Mouse (Mus musculus) limb, embryonic 14.5 days (tissue): Measurements from ENCODE around the gene Lcmt1. TPM values are rescaled to one million over a fixed set of nuclear protein-coding genes. Genes with fewer than 3 reads are reported as not detected.

ENCODE experiments used
- ATAC-seq: fragments of 200-750 bp; cut with Nextera tagmentation; 2 replicates; pipeline ENCODE4 v1.8.0; 2017; ENCODE audit warnings: low read depth, moderate number of reproducible peaks, moderate TSS enrichment; ENCODE audit not compliant: low FRiP score
- DNase-seq: peaks from one replicate; pipeline ENCODE4 v3.0.0-alpha.2; 2015; ENCODE audit warnings: low spot score
- H3K27ac ChIP-seq: fragments of 300-500 bp; sonication (generic); replicated peaks from 2 replicates; pipeline ENCODE4 v1.5.1; 2014; ENCODE audit warnings: low read depth, mild to moderate bottlenecking, low read length, moderate library complexity, mixed read lengths
- H3K27me3 ChIP-seq: fragments of 300-500 bp; sonication (generic); 2 replicates; pipeline ENCODE4 v1.6.1; 2014; ENCODE audit warnings: low read length, mixed read lengths; ENCODE audit not compliant: control insufficient read depth, insufficient read depth
- H3K36me3 ChIP-seq: fragments of 300-500 bp; sonication (generic); 2 replicates; pipeline ENCODE4 v1.6.1; 2014; ENCODE audit warnings: mild to moderate bottlenecking, low read length, moderate library complexity, mixed read lengths; ENCODE audit not compliant: control insufficient read depth, insufficient read depth
- H3K4me1 ChIP-seq: fragments of 300-500 bp; sonication (generic); 2 replicates; pipeline ENCODE4 v1.6.1; 2014; ENCODE audit warnings: antibody characterized with exemption, low read length, mixed read lengths; ENCODE audit not compliant: control insufficient read depth, insufficient read depth
- H3K4me2 ChIP-seq: fragments of 300-500 bp; sonication (generic); replicated peaks from 2 replicates; pipeline ENCODE4 v1.6.1; 2014; ENCODE audit warnings: low read depth, mild to moderate bottlenecking, low read length, moderate library complexity; ENCODE audit not compliant: severe bottlenecking
- H3K4me3 ChIP-seq: fragments of 300-500 bp; sonication (generic); replicated peaks from 2 replicates; pipeline ENCODE4 v1.5.1; 2014; ENCODE audit warnings: low read length
- H3K9ac ChIP-seq: fragments of 300-500 bp; sonication (generic); 2 replicates; pipeline ENCODE4 v1.6.1; 2014; ENCODE audit warnings: mild to moderate bottlenecking, low read depth, low read length, moderate library complexity; ENCODE audit not compliant: severe bottlenecking
- H3K9me3 ChIP-seq: fragments of 300-500 bp; sonication (generic); 2 replicates; pipeline ENCODE4 v1.6.1; 2016; ENCODE audit warnings: low read length; ENCODE audit not compliant: control insufficient read depth
- POLR2A ChIP-seq: fragments of 200-500 bp; IDR thresholded peaks from 2 replicates; pipeline ENCODE4 v1.8.0; 2012; ENCODE audit warnings: inconsistent platforms, mild to moderate bottlenecking, moderate library complexity, borderline replicate concordance; ENCODE audit not compliant: insufficient read depth, insufficient read length; ENCODE audit errors: extremely low read depth
- WGBS: fragments of 180-500 bp; shearing (Covaris S2); extraction: QIAGEN DNeasy Blood & Tissue Kit; methylation state at CpG from one replicate; pipeline ENCODE4 v1.1.7; 2014; 5-methylcytosine and 5-hydroxymethylcytosine counted together
- polyA plus RNA-seq, 2 experiments: library from polyadenylated mRNA; depleted of rRNA in 1 of 2; stranded (reverse) in 1 of 2; unstranded in 1 of 2; fragments of >200 nt; fragmentation: Nextera tagmentation in 1 of 2; extraction: Ambion mirVana in 1 of 2; gene quantifications; 2 replicates each; pipeline versions ENCODE4 v1.2.1 to v1.2.3; 2012 to 2014

Lcmt1 gene
- polyA plus RNA-seq, 2 experiments, result 35.2 to 44.2 TPM

DNA sequence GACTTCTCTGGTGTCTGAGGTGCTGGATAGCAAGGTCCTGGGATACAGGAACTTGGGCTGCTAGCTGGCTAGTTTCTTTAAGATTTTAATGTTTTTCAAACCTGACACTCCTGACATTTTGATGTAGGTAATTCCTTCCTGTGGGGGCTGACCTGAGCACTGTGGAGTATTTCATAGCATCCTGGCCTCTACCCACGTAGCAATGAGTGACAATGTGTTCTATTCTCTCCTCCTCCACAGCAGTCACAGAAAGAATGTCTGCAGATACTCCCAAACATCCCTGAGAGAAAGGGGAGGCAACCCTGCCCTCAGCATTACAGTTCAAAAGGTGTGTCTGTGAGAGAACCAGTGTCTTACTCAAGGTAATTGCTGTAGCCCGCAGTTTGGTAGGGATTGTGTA lies 19.3 kb upstream of the Lcmt1 start:
- no peak for TF ChIP-seq POLR2A
- H3K27me3 ChIP-seq, result no peaks in the 10 kb centered on the region
- ATAC-seq, result no peak

DNA sequence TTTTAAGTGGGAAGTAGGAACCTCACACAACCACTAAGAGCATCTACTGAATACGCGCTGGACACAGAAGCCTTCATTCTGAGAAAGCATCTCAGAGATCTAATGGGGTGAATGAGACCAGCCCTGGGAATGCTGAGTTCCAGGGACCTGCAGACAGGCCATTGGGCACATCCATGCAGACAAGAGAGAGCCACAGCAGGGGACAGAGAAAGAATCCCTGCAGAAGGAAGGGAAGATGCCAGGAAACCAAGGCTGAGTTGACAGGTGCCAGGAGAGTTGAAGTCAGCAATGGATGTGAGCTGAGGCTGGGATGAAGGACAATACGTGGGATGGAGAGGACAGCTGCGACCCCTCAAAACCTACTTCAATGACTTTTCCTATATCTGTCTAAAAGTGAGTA lies 16.5 kb upstream of the Lcmt1 start:
- TF ChIP-seq POLR2A, result no peak
- ATAC-seq, result no peak
- WGBS, result 94% methylated on average over 4 of the region's 4 CpGs
- no peak for DNase-seq
- Histone ChIP-seq H3K4me2 (no peak overlapping the region), H3K9ac (no peak overlapping the region), H3K4me1 (no peaks in the 10 kb centered on the region), H3K27ac (no peak overlapping the region), H3K4me3 (no peak overlapping the region), H3K9me3 (no peaks in the 10 kb centered on the region), H3K36me3 (no peaks in the 10 kb centered on the region), H3K27me3 (no peaks in the 10 kb centered on the region)

More for the DNA sequence above, 19.3 kb upstream of the Lcmt1 start:
- H3K36me3 ChIP-seq, result no peaks in the 10 kb centered on the region
- no peak overlapping the region for H3K9ac ChIP-seq
- H3K4me1 ChIP-seq, result peaks cover 5% of the 10 kb centered on the region; the same call in 1 of the 2 replicates
- H3K27ac ChIP-seq, result no peak overlapping the region
- H3K9me3 ChIP-seq, result no peaks in the 10 kb centered on the region
- H3K4me2 ChIP-seq, result no peak overlapping the region
- 55% methylated on average over 2 of the region's 2 CpGs for WGBS
- DNase-seq, result no peak
- no peak overlapping the region for H3K4me3 ChIP-seq

DNA sequence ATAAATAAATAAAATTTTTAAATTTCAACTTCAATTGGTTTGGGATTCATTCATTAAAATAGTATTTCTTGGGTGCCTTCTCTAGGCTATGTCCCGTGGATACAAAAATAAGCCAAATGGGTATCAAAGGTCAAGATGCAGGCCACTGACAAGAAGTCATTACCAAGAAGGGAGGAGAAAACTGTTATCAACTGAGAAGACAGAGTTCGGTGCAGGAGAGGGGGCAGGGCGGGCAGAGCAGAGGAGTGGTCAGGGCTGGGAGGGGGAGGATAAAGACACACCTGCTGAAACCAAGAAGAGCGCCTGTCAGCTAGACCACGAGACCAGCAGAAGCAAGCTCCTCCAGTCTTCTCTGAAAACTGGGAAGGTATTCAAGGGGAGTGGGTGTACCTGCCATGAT lies 15.7 kb upstream of the Lcmt1 start:
- DNase-seq, result no peak

DNA sequence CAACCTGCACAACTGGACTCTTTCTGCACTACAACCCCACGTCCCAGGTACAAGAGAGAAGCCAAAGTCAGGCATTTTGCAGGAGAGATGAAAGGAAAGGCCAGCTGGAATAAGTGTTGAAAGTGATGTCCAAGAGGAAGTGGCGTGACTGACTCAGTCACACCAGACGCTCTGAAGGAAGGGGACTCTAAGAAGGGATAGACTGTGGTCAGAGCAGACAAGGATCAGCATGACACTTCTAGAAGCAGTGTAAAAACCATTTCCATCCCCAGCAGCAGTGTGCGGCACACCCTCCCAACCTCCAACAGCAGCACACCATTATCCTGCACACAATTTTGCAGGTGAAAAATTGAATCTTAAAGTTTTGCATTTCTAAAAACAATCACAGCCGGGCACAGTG lies 15.2 kb upstream of the Lcmt1 start:
- Histone ChIP-seq H3K36me3 (no peaks in the 10 kb centered on the region), H3K27ac (no peak overlapping the region), H3K27me3 (no peaks in the 10 kb centered on the region), H3K9ac (no peak overlapping the region), H3K9me3 (no peaks in the 10 kb centered on the region), H3K4me2 (no peak overlapping the region), H3K4me1 (no peaks in the 10 kb centered on the region), H3K4me3 (no peak overlapping the region)
- ATAC-seq (no peak), DNase-seq (no peak)
- no peak for TF ChIP-seq POLR2A
- 85% methylated on average over 5 of the region's 5 CpGs for WGBS

More for the DNA sequence above, 15.7 kb upstream of the Lcmt1 start:
- 85% methylated on average over 5 of the region's 5 CpGs for WGBS
- H3K9ac ChIP-seq, result no peak overlapping the region
- ATAC-seq, result no peak
- H3K27me3 ChIP-seq, result no peaks in the 10 kb centered on the region
- TF ChIP-seq POLR2A, result no peak
- no peaks in the 10 kb centered on the region for H3K4me1 ChIP-seq
- no peaks in the 10 kb centered on the region for H3K36me3 ChIP-seq
- H3K4me3 ChIP-seq, result no peak overlapping the region
- H3K27ac ChIP-seq, result no peak overlapping the region
- no peaks in the 10 kb centered on the region for H3K9me3 ChIP-seq
- H3K4me2 ChIP-seq, result no peak overlapping the region

DNA sequence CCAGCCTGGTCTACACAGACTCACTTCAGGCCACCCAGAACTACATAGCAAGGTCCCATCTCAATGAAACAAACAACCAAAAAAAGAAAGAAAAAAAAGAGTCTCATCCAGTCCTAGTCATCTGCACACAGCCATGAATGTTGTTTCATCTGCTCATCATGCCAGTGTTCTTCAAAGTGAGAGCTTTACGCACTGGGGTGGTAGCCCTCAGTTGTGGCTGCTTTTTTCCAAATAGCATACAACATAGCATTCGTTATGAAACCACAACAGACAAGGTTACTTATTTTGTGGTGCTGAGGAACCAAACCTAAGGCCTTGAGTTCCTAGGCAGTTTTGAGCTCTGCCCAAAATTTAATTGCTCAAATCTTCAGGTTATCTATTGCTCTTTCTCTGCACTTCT lies 14.7 kb upstream of the Lcmt1 start:
- no peaks in the 10 kb centered on the region for H3K4me1 ChIP-seq
- H3K4me2 ChIP-seq, result no peak overlapping the region
- no peak for DNase-seq
- no peak for ATAC-seq
- H3K4me3 ChIP-seq, result no peak overlapping the region
- H3K27me3 ChIP-seq, result no peaks in the 10 kb centered on the region
- H3K27ac ChIP-seq, result no peak overlapping the region
- no peak for TF ChIP-seq POLR2A
- 96% methylated on average over 2 of the region's 2 CpGs for WGBS
- no peaks in the 10 kb centered on the region for H3K36me3 ChIP-seq
- no peak overlapping the region for H3K9ac ChIP-seq
- H3K9me3 ChIP-seq, result no peaks in the 10 kb centered on the region

DNA sequence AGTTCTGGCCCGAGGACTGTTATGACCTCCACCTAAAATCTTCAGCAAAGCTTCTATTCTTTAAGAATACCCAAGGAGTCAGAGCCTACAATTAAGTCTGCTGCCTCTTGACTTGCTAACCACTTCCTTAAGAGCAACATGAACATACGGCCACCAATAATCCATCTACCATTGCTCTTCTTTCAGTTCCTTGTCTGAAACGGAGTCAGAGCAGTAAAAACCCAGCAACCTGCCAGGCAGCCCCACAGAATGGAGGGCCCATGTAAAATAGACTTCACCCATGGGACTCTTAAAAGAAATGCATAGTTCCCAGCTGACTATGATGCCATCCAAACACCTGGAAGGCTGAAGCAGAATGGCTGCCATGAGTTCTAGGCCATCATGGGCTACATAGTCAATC lies 13.4 kb upstream of the Lcmt1 start:
- no peak overlapping the region for H3K9ac ChIP-seq
- TF ChIP-seq POLR2A, result no peak
- ATAC-seq (no peak), DNase-seq (no peak)
- no peaks in the 10 kb centered on the region for H3K4me1 ChIP-seq
- no peak overlapping the region for H3K27ac ChIP-seq
- no peaks in the 10 kb centered on the region for H3K9me3 ChIP-seq
- 70% methylated on average over 3 of the region's 3 CpGs for WGBS
- no peaks in the 10 kb centered on the region for H3K36me3 ChIP-seq
- no peak overlapping the region for H3K4me2 ChIP-seq
- no peaks in the 10 kb centered on the region for H3K27me3 ChIP-seq
- no peak overlapping the region for H3K4me3 ChIP-seq
